Mouse (Mus musculus) lung, postnatal 0 days (tissue): ENCODE measurements around the gene Prkar1a. TPM values are rescaled to one million over a fixed set of nuclear protein-coding genes. Genes with fewer than 3 reads are reported as not detected.
A peak's percentile ranks its signal among the peaks of the same experiment; 100 is the strongest.

Source experiments
- ATAC-seq: fragments of 200-750 bp; cut with Nextera tagmentation; 2 replicates; pipeline ENCODE4 v1.8.0; 2017; ENCODE audit warnings: moderate library complexity
- DNase-seq: peaks from one replicate; pipeline ENCODE4 v3.0.0-alpha.2; 2016; ENCODE audit warnings: low spot score
- H3K27ac ChIP-seq: fragments of 300-500 bp; sonication (generic); 2 replicates; pipeline ENCODE4 v1.5.1; 2014; ENCODE audit warnings: antibody characterized with exemption, mild to moderate bottlenecking, low read length, mixed read lengths
- H3K27me3 ChIP-seq: fragments of 300-500 bp; sonication (generic); replicated peaks from 2 replicates; pipeline ENCODE4 v1.6.1; 2014; ENCODE audit warnings: low read length, mixed read lengths; ENCODE audit not compliant: insufficient read depth
- H3K36me3 ChIP-seq: fragments of 300-500 bp; sonication (generic); 2 replicates; pipeline ENCODE4 v1.6.1; 2014; ENCODE audit warnings: low read length, mixed read lengths; ENCODE audit not compliant: insufficient read depth
- H3K4me1 ChIP-seq: fragments of 300-500 bp; sonication (generic); 2 replicates; pipeline ENCODE4 v1.6.1; 2014; ENCODE audit warnings: antibody characterized with exemption, low read depth, low read length, mixed read lengths; ENCODE audit not compliant: insufficient read depth
- H3K4me2 ChIP-seq: fragments of 300-500 bp; sonication (generic); replicated peaks from 2 replicates; pipeline ENCODE4 v1.6.1; 2014; ENCODE audit warnings: low read depth, mild to moderate bottlenecking, low read length, moderate library complexity, mixed read lengths
- H3K4me3 ChIP-seq: fragments of 300-500 bp; sonication (generic); 2 replicates; pipeline ENCODE4 v1.5.1; 2014; ENCODE audit warnings: low read depth, low read length
- H3K9ac ChIP-seq: fragments of 300-500 bp; sonication (generic); replicated peaks from 2 replicates; pipeline ENCODE4 v1.6.1; 2014; ENCODE audit warnings: low read depth, mild to moderate bottlenecking
- H3K9me3 ChIP-seq: fragments of 300-500 bp; sonication (generic); 2 replicates; pipeline ENCODE4 v1.6.1; 2016; ENCODE audit warnings: low read length, mixed read lengths
- CTCF ChIP-seq: IDR thresholded peaks from 2 replicates; pipeline ENCODE4 v1.5.1; 2016; ENCODE audit warnings: antibody characterized with exemption, mild to moderate bottlenecking
- EP300 ChIP-seq: IDR thresholded peaks from 2 replicates; pipeline ENCODE4 v1.6.1; 2016; ENCODE audit warnings: antibody characterized with exemption, mild to moderate bottlenecking, control low read depth
- WGBS: fragments of 180-500 bp; shearing (Covaris S2); extraction: QIAGEN DNeasy Blood & Tissue Kit; methylation state at CpG from one replicate; pipeline ENCODE4 v1.1.7; 2014; 5-methylcytosine and 5-hydroxymethylcytosine counted together
- polyA plus RNA-seq: library from polyadenylated mRNA; unstranded; fragments of >200 nt; fragmentation: Nextera tagmentation; extraction: Ambion mirVana; gene quantifications from 2 replicates; pipeline ENCODE4 v1.2.1, GENCODE M21; 2015

Gene Prkar1a
- polyA plus RNA-seq, 1 experiment from 2014 or later, result 305 TPM

DNA sequence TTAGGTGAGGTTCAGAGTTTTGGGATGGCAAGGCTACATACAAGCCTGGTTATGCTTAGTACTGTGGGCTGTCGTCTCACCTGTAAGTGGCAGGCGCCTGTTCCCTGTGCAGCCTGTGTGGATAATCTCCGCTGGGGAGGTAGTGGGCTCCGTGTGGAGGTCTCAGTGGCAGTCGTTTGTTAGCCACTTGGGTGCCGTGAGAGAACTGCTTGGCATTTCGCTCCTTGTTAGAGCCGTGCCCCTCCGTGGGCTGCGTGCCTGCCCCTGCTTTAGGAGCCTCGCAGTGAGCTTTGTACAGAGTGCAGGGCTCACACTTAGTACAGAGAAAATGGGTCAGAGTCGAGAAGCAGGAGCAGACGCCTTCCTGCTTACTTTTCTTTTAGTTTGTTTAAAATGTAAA lies 15.1 kb downstream of the Prkar1a start:
- DNase-seq, result no peak
- H3K36me3 ChIP-seq, result peaks cover 54% of the 10 kb centered on the region
- no peak overlapping the region for H3K27ac ChIP-seq
- no peak overlapping the region for H3K9ac ChIP-seq
- H3K4me1 ChIP-seq, result no peaks in the 10 kb centered on the region
- no peak overlapping the region for H3K4me2 ChIP-seq
- WGBS, result 74% methylated on average over 13 of the region's 13 CpGs
- no peak for TF ChIP-seq CTCF
- TF ChIP-seq EP300, result no peak
- no peak overlapping the region for H3K4me3 ChIP-seq
- no peaks in the 10 kb centered on the region for H3K9me3 ChIP-seq
- no peak for ATAC-seq
- H3K27me3 ChIP-seq, result no peaks in the 10 kb centered on the region

DNA sequence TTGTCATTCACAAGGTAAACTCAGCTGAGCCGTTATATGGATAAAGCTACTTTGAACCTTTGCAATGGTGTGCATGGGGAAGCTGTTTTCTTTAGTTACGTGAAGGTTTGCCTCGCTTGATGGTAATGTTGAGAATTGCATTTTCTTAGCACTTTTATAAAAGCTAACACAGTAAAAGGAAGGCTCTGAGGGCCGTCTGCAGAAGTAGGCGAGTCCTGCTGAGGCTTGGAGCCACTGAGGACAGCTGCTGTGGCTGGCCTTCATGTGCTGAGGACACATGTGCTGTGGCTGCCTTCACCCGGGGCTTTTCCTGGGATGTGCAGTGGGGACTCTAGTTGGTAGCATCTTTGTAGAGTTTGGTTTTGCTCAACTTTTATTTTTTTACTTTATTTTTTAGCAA lies 16.2 kb downstream of the Prkar1a start:
- H3K9ac ChIP-seq, result no peak overlapping the region
- H3K4me3 ChIP-seq, result no peak overlapping the region
- no peaks in the 10 kb centered on the region for H3K4me1 ChIP-seq
- H3K36me3 ChIP-seq, result peaks cover 49% of the 10 kb centered on the region
- TF ChIP-seq EP300 (no peak), CTCF (no peak)
- no peak overlapping the region for H3K27ac ChIP-seq
- no peak overlapping the region for H3K4me2 ChIP-seq
- H3K27me3 ChIP-seq, result no peaks in the 10 kb centered on the region
- DNase-seq (no peak), ATAC-seq (no peak)
- 85% methylated on average over 6 of the region's 6 CpGs for WGBS
- no peaks in the 10 kb centered on the region for H3K9me3 ChIP-seq

DNA sequence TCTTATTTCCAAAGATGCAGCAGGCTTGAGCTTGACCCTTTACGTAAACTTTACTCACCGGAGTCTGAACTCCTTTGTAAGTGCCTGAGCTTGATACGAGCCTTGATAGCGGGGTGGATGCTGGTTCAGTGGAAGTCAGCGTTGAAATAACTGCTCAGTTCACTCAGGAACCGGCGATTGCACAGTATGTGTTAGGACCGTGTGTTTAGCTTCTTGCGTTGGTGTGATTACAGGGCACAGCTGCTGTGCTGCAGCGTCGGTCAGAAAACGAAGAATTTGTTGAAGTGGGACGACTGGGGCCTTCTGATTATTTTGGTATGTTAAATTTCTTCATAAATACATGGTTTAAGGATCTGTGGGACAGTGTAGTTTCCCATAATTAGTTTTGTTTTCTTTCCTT lies 17.2 kb downstream of the Prkar1a start:
- Histone ChIP-seq H3K4me2 (no peak overlapping the region), H3K27me3 (no peaks in the 10 kb centered on the region), H3K4me1 (no peaks in the 10 kb centered on the region), H3K27ac (0 out of 2 replicates have a peak overlapping the region, but pooled peaks have one; percentile 32), H3K9me3 (no peaks in the 10 kb centered on the region), H3K4me3 (no peak overlapping the region), H3K9ac (no peak overlapping the region), H3K36me3 (peaks cover 44% of the 10 kb centered on the region)
- peak; percentile 40; the same call in 1 of the 2 replicates for ATAC-seq
- 76% methylated on average over 13 of the region's 13 CpGs for WGBS
- DNase-seq, result peak; percentile 43
- TF ChIP-seq CTCF, result no peak
- no peak for TF ChIP-seq EP300

DNA sequence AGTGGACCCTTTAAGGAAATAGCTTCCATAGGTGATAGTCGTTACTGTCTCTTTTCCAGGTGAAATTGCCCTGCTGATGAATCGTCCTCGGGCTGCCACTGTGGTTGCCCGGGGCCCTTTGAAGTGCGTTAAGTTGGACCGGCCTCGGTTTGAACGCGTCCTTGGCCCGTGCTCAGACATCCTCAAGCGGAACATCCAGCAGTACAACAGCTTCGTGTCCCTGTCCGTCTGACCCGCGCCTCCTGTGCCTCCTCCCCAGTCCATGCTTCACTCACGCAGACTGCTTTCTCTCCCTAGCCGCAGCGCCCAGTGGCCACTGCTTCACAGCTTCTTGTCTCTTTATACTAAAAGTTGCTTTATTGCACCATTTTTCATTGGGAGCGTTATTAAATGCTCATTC lies 18.2 kb downstream of the Prkar1a start:
- Histone ChIP-seq H3K27me3 (no peaks in the 10 kb centered on the region), H3K4me1 (no peaks in the 10 kb centered on the region), H3K4me3 (no peak overlapping the region), H3K27ac (no peak overlapping the region), H3K9me3 (no peaks in the 10 kb centered on the region), H3K36me3 (peaks cover 41% of the 10 kb centered on the region), H3K4me2 (no peak overlapping the region), H3K9ac (no peak overlapping the region)
- TF ChIP-seq CTCF (no peak), EP300 (no peak)
- WGBS, result 89% methylated on average over 19 of the region's 19 CpGs
- DNase-seq (no peak), ATAC-seq (no peak)

DNA sequence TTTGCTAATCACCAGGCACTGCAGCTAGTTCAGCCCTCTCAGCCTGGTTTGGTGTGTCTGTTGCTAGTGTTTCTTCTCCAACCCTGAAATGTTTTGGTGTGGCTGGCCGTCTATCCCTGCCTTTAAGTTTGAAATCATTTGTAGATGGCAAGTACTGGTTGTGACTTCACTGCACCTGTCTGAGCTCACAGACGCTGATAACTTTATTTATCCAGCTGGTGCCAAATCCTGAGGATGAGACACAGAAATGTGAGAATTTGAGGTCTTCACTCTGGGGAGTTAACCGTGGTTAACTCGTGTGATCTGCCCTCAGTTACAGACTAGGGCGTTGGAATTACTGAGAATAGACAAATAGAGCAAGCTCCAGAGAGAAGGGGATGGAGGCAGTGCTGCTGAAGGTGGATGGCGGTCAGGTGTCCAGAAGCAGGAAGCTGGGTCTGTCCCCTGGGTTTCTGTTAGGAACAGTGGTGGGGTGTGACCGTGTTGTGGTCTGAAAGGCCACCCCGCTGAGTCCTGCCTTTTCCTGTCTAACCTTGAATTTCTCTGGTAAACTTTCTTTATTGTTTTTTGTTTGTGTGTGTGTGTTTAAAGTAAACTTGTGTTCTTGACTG lies 19.0 kb downstream of the Prkar1a start:
- Histone ChIP-seq H3K9ac (no peak overlapping the region), H3K36me3 (peaks cover 35% of the 10 kb centered on the region), H3K4me3 (no peak overlapping the region), H3K9me3 (no peaks in the 10 kb centered on the region), H3K27me3 (no peaks in the 10 kb centered on the region), H3K27ac (no peak overlapping the region), H3K4me1 (no peaks in the 10 kb centered on the region), H3K4me2 (no peak overlapping the region)
- ATAC-seq (no peak), DNase-seq (no peak)
- TF ChIP-seq EP300 (no peak), CTCF (no peak)
- 75% methylated on average over 8 of the region's 8 CpGs for WGBS

DNA sequence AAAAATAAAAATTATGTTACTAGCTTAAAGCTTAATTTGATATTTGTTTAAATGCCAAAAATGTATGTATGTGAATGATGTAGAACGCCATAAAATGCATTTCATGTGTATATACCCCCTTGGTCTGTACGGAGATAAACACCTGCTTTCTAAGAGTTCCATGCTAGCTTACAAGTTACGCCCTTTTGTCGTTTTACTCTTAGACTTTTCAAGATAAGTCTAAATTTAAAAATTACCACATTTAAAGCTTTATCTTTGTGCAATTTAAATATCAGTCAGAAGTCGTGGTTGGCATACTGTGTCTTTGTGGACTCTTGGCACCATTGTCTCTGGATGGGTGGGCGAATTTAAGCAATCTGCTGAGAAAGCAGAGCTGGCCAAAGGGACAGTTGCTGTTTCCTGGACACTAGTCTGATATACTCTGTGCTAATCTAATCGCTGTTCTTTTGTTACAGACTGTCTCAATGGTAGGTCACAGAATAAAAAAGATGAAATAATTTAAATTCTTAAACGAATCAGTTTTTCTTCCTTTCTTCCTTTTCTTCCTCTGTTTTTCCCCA lies 20.0 kb downstream of the Prkar1a start:
- no peak overlapping the region for H3K4me2 ChIP-seq
- WGBS, result 85% methylated on average over 8 of the region's 8 CpGs
- no peak for DNase-seq
- no peak overlapping the region for H3K9ac ChIP-seq
- H3K27ac ChIP-seq, result no peak overlapping the region
- TF ChIP-seq CTCF (no peak), EP300 (no peak)
- no peak overlapping the region for H3K4me3 ChIP-seq
- no peaks in the 10 kb centered on the region for H3K27me3 ChIP-seq
- no peaks in the 10 kb centered on the region for H3K9me3 ChIP-seq
- H3K4me1 ChIP-seq, result no peaks in the 10 kb centered on the region
- no peak for ATAC-seq
- peaks cover 30% of the 10 kb centered on the region for H3K36me3 ChIP-seq
